Mouse (Mus musculus) hematopoietic multipotent progenitor cell, adult 10-12 weeks (in vitro differentiated cells): Measurements from ENCODE around the gene Traf5. TPM values are rescaled to one million over a fixed set of nuclear protein-coding genes. Genes with fewer than 3 reads are reported as not detected.

Experiments used
- polyA plus RNA-seq: library from polyadenylated mRNA; stranded (reverse); fragments of >175 nt; gene quantifications from 2 replicates; pipeline ENCODE4 v1.2.3, GENCODE M21; 2012; ENCODE audit warnings: low replicate concordance

The Traf5 gene
- polyA plus RNA-seq: 18.4 and 26.2 TPM in 2 replicates

DNA sequence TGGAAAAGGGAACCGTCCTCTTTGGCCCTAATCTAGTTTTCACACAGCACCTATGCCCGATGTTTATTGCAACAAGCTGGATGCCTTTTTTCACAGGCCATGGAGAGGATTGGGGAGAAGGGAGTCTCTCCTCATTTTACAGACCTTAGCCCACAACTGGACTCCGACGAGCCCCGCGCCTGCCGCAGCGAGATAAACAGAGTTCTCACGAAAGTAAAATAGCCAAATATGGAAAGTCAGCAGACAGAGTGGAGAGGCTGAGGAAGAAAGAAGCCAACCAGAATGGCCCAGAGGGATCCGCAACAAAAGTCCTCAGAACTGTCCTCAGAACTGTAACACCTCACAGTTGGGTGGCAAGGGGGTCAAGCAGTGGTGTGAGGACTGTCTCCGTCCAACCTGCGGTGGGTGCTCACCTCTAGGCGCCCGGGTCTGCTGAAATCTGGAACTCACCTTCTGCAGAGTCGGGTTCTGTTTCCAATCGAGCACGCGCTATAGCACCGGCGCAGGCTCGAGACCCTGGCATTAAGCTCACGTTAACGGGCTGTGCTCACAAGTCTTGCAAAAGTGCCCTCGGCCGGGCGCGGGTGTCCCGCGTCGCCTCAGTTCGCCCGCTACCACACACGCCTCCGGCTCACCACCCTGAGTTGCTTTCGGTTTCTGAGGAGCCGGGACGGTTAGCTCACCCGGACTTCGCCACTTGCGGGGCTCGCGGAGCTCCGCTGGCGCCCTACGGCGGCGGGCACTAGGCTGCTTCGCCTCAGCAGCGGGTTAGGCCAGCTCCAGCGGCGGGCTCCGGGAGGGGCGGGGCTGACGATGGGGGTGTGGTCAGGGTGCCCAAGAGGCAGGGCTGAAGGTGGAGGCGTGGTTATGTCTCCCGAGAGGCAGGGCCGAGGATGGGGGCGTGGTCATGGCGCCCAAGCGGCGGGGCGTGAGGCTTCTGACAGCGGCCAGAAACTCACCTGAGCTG lies at the start of gene Traf5:
Gene Traf5 (minus strand): TSS at position 754 of the 967 bp plus-strand sequence.

GRCm38 (mm10) chr1:192137926-192138910 lies 45.9 kb upstream of the Traf5 start, which contains the start of gene Rcor3:
Gene Rcor3 (minus strand): TSS chr1:192138062.

DNA sequence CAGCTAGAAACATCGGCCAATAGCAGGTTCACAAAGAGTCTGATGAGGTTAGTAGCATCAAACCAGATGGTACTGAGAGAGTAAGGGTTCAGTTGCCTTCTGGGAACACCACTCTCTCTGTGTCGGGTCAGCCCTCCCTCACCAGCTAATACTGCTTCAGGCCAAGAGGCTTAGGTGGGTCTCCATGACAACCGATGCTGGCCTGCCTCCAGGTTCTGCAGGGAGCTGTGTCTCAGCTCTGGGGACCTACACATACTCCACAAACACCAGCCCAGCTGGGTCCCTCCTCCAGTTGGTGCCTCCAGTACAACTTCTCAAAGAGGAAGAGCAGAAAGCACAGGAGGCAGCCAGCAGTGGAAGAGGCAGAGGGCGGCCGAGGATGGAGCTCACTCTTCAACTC lies 115.2 kb downstream of the Traf5 start, which contains the start of gene Rd3:
Gene Rd3 (plus strand): TSS at position 184 of the 400 bp plus-strand sequence.

Other genes starting within 250 kb of the Traf5 start
- gene Slc30a1, start 185.8 kb downstream of the Traf5 start, polyA plus RNA-seq: 11.5 and 19.6 TPM in 2 replicates
- 0.38 and 1.6 TPM in 2 replicates for gene Rd3, start 115.2 kb downstream of the Traf5 start, polyA plus RNA-seq
- 15.3 and 18.7 TPM in 2 replicates for gene Rcor3, start 45.5 kb upstream of the Traf5 start, polyA plus RNA-seq
- 0.03 and 0.07 TPM in 2 replicates for gene Kcnh1, start 98.2 kb upstream of the Traf5 start, polyA plus RNA-seq